Mouse (Mus musculus): ENCODE data around the gene Uqcc3.
"Not testable (repeated sequence)": the region's sequence is repeated elsewhere in the genome, so short reads cannot be mapped to it uniquely, and the experiment has no call there.

Gene Uqcc3

GRCm38 (mm10) chr19:8850402-8850901 lies 30.3 kb downstream of the Uqcc3 start, which contains the start of gene Lrrn4cl:
Lrrn4cl (plus strand) TSS chr19:8850768.
- peak; percentile 82 for DNase-seq (ENCODE audit: low spot score)

GRCm38 (mm10) chr19:8848356-8848755 lies 32.4 kb downstream of the Uqcc3 start:
- DNase-seq (ENCODE audit: low spot score): no peak

GRCm38 (mm10) chr19:8844371-8845129 lies 36.2 kb downstream of the Uqcc3 start:
- peak; percentile 79 for DNase-seq (ENCODE audit: low spot score)

DNA sequence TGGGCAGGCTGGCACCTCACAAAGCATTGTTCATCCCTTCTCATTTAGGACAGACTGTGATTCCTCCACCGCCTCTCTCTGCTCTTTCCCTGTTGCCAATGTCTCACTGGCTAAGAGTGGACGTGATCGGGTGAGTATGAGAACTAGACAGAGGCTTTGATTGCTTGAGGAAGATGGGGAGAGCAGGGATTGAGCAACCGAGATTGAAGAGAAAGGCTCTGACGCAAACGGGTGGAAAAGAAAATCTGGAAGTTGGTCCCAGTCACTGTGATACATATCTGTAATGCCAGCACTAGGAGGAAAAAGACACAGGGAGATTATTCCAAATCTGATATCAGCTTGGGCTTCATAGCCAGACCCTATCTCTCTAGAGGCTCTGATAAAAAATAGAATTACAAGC lies 37.8 kb downstream of the Uqcc3 start:
- DNase-seq (ENCODE audit: low spot score): no peak

DNA sequence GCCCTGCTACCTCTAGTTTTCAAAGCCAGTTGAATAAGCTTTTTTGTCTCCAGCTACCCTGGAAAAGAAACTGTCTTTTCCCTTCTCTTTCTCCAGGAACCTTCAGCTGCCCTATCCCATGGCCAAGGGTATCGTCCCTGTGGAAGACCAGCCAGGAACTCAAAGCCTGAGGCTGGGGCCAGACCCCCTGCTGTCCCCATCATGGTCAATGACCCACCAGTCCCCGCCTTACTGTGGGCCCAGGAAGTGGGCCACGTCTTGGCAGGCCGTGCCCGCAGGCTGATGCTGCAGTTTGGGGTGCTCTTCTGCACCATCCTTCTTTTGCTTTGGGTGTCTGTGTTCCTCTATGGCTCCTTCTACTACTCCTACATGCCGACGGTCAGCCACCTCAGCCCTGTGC lies 39.7 kb downstream of the Uqcc3 start:
- no peak for DNase-seq (ENCODE audit: low spot score)

DNA sequence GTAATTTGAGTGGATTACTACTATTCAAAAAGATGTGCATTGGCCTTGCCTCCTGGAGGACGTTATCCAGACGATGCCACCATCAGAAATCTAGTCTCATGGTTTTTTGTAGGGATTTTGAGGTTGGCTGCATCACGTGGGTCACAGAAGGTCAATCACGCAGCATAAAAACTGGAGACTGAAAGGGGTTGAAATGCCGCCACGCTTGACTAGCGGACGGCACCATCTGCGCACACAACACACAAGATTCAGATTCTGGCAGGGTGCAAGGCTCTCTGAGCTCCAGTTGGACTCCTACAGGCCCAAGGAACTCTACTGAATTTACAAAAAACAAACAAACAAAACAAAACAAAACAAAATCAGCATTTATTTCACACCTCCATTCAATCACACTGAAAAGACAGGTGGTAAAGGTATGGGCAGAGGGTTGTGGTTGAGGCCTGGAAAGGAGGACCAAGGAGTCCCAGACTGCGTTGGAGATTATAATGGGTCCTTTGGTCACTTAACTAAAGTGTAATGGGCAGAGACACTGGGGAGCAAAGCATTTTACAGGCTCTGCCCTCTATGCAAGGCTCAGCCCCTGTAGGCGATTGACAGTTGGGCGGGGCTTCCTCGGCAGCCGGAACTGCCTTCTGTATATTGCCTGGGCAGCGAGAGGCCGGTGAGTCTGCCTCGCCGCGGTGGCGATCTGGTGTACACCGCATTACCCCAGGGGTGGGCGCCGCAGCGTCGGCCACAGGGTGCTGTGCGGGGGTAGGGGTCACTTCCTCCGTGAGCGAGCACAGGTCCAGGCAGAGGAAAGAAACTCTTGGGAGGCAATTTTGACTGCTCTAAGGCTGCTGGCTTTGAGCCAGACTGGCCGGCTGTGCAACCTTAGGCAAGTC lies 40.6 kb downstream of the Uqcc3 start:
- DNase-seq (ENCODE audit: low spot score): peak; percentile 54

GRCm38 (mm10) chr19:8839103-8839907 lies 41.4 kb downstream of the Uqcc3 start, which contains the start of gene Gng3:
Gng3 (minus strand) TSS chr19:8839194.
- no peak for DNase-seq (ENCODE audit: low spot score)

- DNase-seq (ENCODE audit: low spot score): no peak
These were observed 42.5 kb downstream of the Uqcc3 start for GRCm38 (mm10) chr19:8838041-8838730.

DNA sequence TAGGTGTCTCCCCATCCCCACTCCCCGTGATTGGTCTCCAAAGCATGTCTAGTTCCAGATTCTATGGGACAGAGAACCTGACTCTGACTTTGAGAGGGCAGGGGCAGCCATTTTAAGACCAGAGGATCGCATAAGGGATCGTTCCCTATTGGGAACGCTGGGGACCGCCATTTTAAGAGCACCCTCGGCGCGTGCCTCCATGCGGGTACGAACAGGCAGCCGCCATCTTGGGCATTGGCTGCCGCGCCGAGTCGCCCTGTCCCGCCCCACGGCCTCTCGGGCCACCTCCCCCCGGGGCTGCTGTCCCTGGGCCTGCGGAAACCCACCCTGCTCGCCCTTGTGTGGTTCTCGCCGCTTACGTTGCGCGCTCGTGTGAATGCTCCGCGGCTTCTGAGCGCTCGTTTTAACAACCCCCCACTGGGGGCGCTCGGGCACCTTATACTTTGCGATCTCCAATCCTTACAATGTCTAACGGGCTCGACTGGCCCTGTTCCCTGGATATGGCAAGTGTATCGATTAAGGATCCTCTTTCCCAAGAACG lies 43.4 kb downstream of the Uqcc3 start, which contains the start of gene Bscl2:
Bscl2 (plus strand) TSS at position 217 of the 541 bp plus-strand sequence.
- DNase-seq (ENCODE audit: low spot score): no peak

GRCm38 (mm10) chr19:8836327-8836726 lies 44.4 kb downstream of the Uqcc3 start:
- not testable (repeated sequence) for DNase-seq (ENCODE audit: low spot score)

- DNase-seq (ENCODE audit: low spot score): no peak
These were observed 47.8 kb downstream of the Uqcc3 start for GRCm38 (mm10) chr19:8832971-8833370.

- no peak for DNase-seq (ENCODE audit: low spot score)
These were observed 49.5 kb downstream of the Uqcc3 start for GRCm38 (mm10) chr19:8831262-8831661.

GRCm38 (mm10) chr19:8830664-8831063 lies 50.1 kb downstream of the Uqcc3 start:
- DNase-seq (ENCODE audit: low spot score): no peak

All from MN1 (cell line).